Mouse (Mus musculus): ENCODE data around the gene Mcam.

- no peak for TF ChIP-seq CTCF (IDR thresholded peaks at IDR 0.05; ENCODE audit: control insufficient read depth, insufficient read depth, insufficient read length)
- TF ChIP-seq MYOD1 (IDR thresholded peaks at IDR 0.05; ENCODE audit: control insufficient read depth, insufficient read length, low read depth), result no peak
Measured at GRCm38 (mm10) chr9:44127351-44127801, 6.9 kb upstream of the Mcam start.

Measured in C2C12 (cell line).